Mouse (Mus musculus) CH12.LX (cell line): Measurements from ENCODE around the gene Tnik. TPM values are rescaled to one million over a fixed set of nuclear protein-coding genes. Genes with fewer than 3 reads are reported as not detected.

ENCODE experiments used
- DNase-seq: peaks from one replicate; pipeline ENCODE4 v3.0.0-alpha.2; 2013; ENCODE audit errors: extremely low read depth
- H3K27ac ChIP-seq: 2 replicates; pipeline ENCODE4 v1.5.1; 2012; ENCODE audit warnings: low read depth, mild to moderate bottlenecking, control low read depth, moderate library complexity; ENCODE audit not compliant: insufficient read depth
- H3K27me3 ChIP-seq: replicated peaks from 2 replicates; pipeline ENCODE3; 2012; ENCODE audit warnings: inconsistent platforms
- H3K36me3 ChIP-seq, 2 experiments: replicated peaks in 1 of 2; 2 replicates each; pipeline versions ENCODE3 to v1.6.1; 2012; ENCODE audit warnings: inconsistent platforms in 1 of 2, low read length in 1 of 2, mild to moderate bottlenecking in 1 of 2, mixed read lengths in 1 of 2, moderate library complexity in 1 of 2; ENCODE audit not compliant: control insufficient read depth in 1 of 2, insufficient read depth in 1 of 2
- H3K4me1 ChIP-seq, 2 experiments: 2 replicates each; pipeline ENCODE4 v1.6.1; 2012; ENCODE audit warnings: inconsistent platforms in 1 of 2, moderate library complexity in 1 of 2; ENCODE audit not compliant: insufficient read depth in 2 of 2, control insufficient read depth in 1 of 2
- H3K4me2 ChIP-seq: 2 replicates; pipeline ENCODE4 v1.6.1; 2012; ENCODE audit warnings: low read depth, mild to moderate bottlenecking, control low read depth; ENCODE audit not compliant: poor library complexity, insufficient read depth, severe bottlenecking
- H3K4me3 ChIP-seq, 3 experiments: fragments of 150-350 bp in 1 of 3; sonication (generic) in 1 of 3; replicated peaks in 1 of 3; 2 replicates each; pipeline versions ENCODE3 to v1.5.1; 2011 to 2012; ENCODE audit warnings: low read depth in 2 of 3, low read length in 2 of 3, mild to moderate bottlenecking in 2 of 3, moderate library complexity in 2 of 3, control low read depth in 1 of 3, improper control_type of control experiment in 1 of 3, inconsistent platforms in 1 of 3, mixed read lengths in 1 of 3; ENCODE audit not compliant: poor library complexity in 1 of 3
- H3K79me2 ChIP-seq: replicated peaks from 2 replicates; pipeline ENCODE4 v1.6.1; 2012; ENCODE audit warnings: mild to moderate bottlenecking, moderate library complexity; ENCODE audit not compliant: control insufficient read depth, poor library complexity, insufficient read depth, severe bottlenecking; ENCODE audit errors: extremely low read depth
- H3K9ac ChIP-seq: 2 replicates; pipeline ENCODE4 v1.6.1; 2012; ENCODE audit warnings: low read depth, mild to moderate bottlenecking, control low read depth, moderate library complexity; ENCODE audit not compliant: insufficient read depth
- H3K9me3 ChIP-seq: replicated peaks from 2 replicates; pipeline ENCODE3; 2012; ENCODE audit warnings: low read length, inconsistent platforms, mixed read lengths
- BHLHE40 ChIP-seq: IDR thresholded peaks from 2 replicates; pipeline ENCODE4 v1.6.1; 2011; ENCODE audit warnings: mild to moderate bottlenecking, low read depth, low read length, improper control_type of control experiment
- CTCF ChIP-seq, 2 experiments: IDR thresholded peaks in 1 of 2; conservative IDR thresholded peaks in 1 of 2; 2 replicates each; pipeline ENCODE4 v1.5.1; 2011 to 2012; ENCODE audit warnings: low read depth in 2 of 2, low read length in 2 of 2, improper control_type of control experiment in 1 of 2, inconsistent platforms in 1 of 2, mild to moderate bottlenecking in 1 of 2, moderate library complexity in 1 of 2
- E2F4 ChIP-seq: IDR thresholded peaks from 2 replicates; pipeline ENCODE4 v1.6.1; 2011; ENCODE audit warnings: low read depth, low read length, improper control_type of control experiment; ENCODE audit not compliant: insufficient replicate concordance
- ELF1 ChIP-seq: IDR thresholded peaks from 2 replicates; pipeline ENCODE4 v1.6.1; 2014; ENCODE audit warnings: low read depth, mild to moderate bottlenecking, inconsistent platforms, low read length, improper control_type of control experiment
- HCFC1 ChIP-seq: IDR thresholded peaks from 2 replicates; pipeline ENCODE4 v1.6.1; 2012; ENCODE audit warnings: low read depth, mild to moderate bottlenecking, inconsistent platforms, low read length, improper control_type of control experiment
- IRF4 ChIP-seq: IDR thresholded peaks from 2 replicates; pipeline ENCODE4 v1.6.1; 2014; ENCODE audit warnings: low read depth, mild to moderate bottlenecking, inconsistent platforms, low read length, improper control_type of control experiment
- JUN ChIP-seq: IDR thresholded peaks from 2 replicates; pipeline ENCODE4 v1.6.1; 2011; ENCODE audit warnings: low read depth, mild to moderate bottlenecking, low read length, improper control_type of control experiment, moderate library complexity; ENCODE audit not compliant: insufficient read depth
- MAX ChIP-seq: IDR thresholded peaks from 2 replicates; pipeline ENCODE4 v1.6.1; 2011; ENCODE audit warnings: low read length, improper control_type of control experiment
- MAZ ChIP-seq: IDR thresholded peaks from 2 replicates; pipeline ENCODE4 v1.6.1; 2012; ENCODE audit warnings: low read depth, mild to moderate bottlenecking, inconsistent platforms, low read length, improper control_type of control experiment, moderate library complexity
- MEF2A ChIP-seq: IDR thresholded peaks from 2 replicates; pipeline ENCODE4 v1.6.1; 2014; ENCODE audit warnings: low read depth, mild to moderate bottlenecking, inconsistent platforms, low read length, improper control_type of control experiment, borderline replicate concordance
- NELFE ChIP-seq: IDR thresholded peaks from 2 replicates; pipeline ENCODE4 v1.6.1; 2011; ENCODE audit warnings: low read depth, low read length, improper control_type of control experiment
- NRF1 ChIP-seq: IDR thresholded peaks from 2 replicates; pipeline ENCODE4 v1.6.1; 2014; ENCODE audit warnings: low read depth, mild to moderate bottlenecking, inconsistent platforms, low read length, improper control_type of control experiment, moderate library complexity
- POLR2A ChIP-seq: IDR thresholded peaks from 2 replicates; pipeline ENCODE4 v1.6.1; 2011; ENCODE audit warnings: low read depth, mild to moderate bottlenecking, improper control_type of control experiment, low read length
- SMC3 ChIP-seq: IDR thresholded peaks from 2 replicates; pipeline ENCODE4 v1.6.1; 2011; ENCODE audit warnings: low read depth, low read length, improper control_type of control experiment
- UBTF ChIP-seq: IDR thresholded peaks from 2 replicates; pipeline ENCODE4 v1.6.1; 2012; ENCODE audit warnings: low read depth, mild to moderate bottlenecking, inconsistent platforms, low read length, improper control_type of control experiment, moderate library complexity
- USF1 ChIP-seq: IDR thresholded peaks from 2 replicates; pipeline ENCODE4 v1.6.1; 2014; ENCODE audit warnings: low read depth, mild to moderate bottlenecking, inconsistent platforms, low read length, improper control_type of control experiment
- USF2 ChIP-seq: conservative IDR thresholded peaks from 2 replicates; pipeline ENCODE4 v1.6.1; 2011; ENCODE audit warnings: low read depth, low read length, improper control_type of control experiment
- dilution Hi-C: fragments of 300-500 bp; cut with MboI; formaldehyde crosslinking; loops from 2 replicates; pipeline ENCODE4 v1.14.3; 2020; ENCODE audit warnings: low sequenced_read_pairs; ENCODE audit not compliant: extremely low pct_unique_long_range_greater_than_20kb, extremely low pct_ligation_motif_present
- in situ Hi-C: fragments of 300-500 bp; cut with MboI; formaldehyde crosslinking; loops from 3 replicates; pipeline ENCODE4 v1.14.3; 2019; ENCODE audit warnings: low sequenced_read_pairs, low pct_ligation_motif_present, low pct_unique_long_range_greater_than_20kb, mixed read lengths
- polyA plus RNA-seq: library from polyadenylated mRNA; unstranded; fragments of >175 nt; gene quantifications from 2 replicates; pipeline ENCODE4 v1.2.1, GENCODE M21; 2012; ENCODE audit warnings: low read depth; ENCODE audit not compliant: insufficient read length
- total RNA-seq, 2 experiments: library from RNA; depleted of rRNA; stranded (reverse); fragments of 300-350 nt in 1 of 2; fragments of >200 nt in 1 of 2; gene quantifications; 2 replicates each; pipeline ENCODE4 v1.2.3; 2012 to 2014

Tnik gene
- total and polyA plus RNA-seq, 3 experiments = 0.08 TPM; not detected in 2

DNA sequence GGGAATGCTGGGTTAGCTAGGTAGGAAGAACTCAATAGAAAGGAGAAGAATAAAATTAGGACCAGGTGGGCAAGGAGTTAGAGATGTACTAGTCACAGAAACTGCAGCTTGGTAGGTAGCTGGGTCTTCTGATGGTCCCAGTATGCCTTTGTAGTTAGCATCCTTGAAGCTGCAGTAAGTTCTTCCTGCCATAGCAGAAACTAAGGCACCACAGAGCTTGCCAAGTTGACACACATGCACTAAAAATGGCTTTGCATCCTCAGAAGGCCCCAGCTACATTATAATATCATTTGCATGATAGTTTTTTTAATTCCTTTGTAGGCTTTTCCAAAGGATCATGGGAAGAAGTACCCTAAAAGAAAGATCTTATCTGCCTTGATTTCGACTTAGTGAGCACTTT, 54.3 kb downstream of the Tnik start:
- H3K36me3 ChIP-seq = no peaks in the 10 kb centered on the region
- DNase-seq = no peak
- TF ChIP-seq ELF1 = no peak
- TF ChIP-seq NELFE = no peak
- TF ChIP-seq CTCF (conservative IDR thresholded peaks at IDR 0.05 in 1 of 2, IDR thresholded peaks at IDR 0.05 in 1 of 2; ENCODE audit: low read depth in 2 of 2, low read length in 2 of 2) = no peak
- no peak for TF ChIP-seq USF2
- no peak for TF ChIP-seq POLR2A
- no peak for TF ChIP-seq SMC3
- TF ChIP-seq IRF4 = no peak
- TF ChIP-seq JUN = no peak
- no peak for TF ChIP-seq BHLHE40
- TF ChIP-seq USF1 = no peak
- TF ChIP-seq HCFC1 = no peak
- TF ChIP-seq MEF2A = no peak
- no peak for TF ChIP-seq MAX
- no peak for TF ChIP-seq E2F4
- no peak for TF ChIP-seq UBTF
- no peak for TF ChIP-seq MAZ
- no peaks in the 10 kb centered on the region for H3K27me3 ChIP-seq
- no peaks in the 10 kb centered on the region for H3K79me2 ChIP-seq
- no peak overlapping the region for H3K27ac ChIP-seq
- dilution Hi-C loops (no loop called here), in situ Hi-C loops (no loop called here)
- peaks cover 65% of the 10 kb centered on the region for H3K9me3 ChIP-seq
- H3K9ac ChIP-seq = no peak overlapping the region
- H3K4me1 ChIP-seq = no peaks in the 10 kb centered on the region
- H3K4me3 ChIP-seq = no peak overlapping the region
- no peak overlapping the region for H3K4me2 ChIP-seq

DNA sequence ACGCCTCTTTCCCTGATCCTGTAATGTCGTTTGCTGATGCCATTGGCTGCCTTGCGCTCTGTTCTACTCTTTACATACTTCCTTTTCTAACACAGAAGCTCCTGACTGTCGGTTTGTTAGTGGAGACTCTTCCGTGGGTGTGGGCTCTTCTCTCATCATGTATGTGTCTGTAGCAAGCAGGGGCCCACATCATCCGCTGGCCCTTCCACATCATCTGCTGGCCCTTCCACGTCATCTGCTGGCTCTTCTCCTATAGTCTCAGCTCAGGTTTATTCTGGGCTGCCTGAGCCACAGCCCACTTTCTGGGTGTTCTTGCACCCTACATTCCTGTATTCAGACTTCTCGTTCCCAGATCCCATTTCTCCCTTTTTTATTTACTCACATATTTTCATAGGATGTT, 58.6 kb downstream of the Tnik start:
- dilution Hi-C loops = no loop called here
- Histone ChIP-seq H3K9me3 (peaks cover 66% of the 10 kb centered on the region), H3K36me3 (no peaks in the 10 kb centered on the region), H3K27me3 (no peaks in the 10 kb centered on the region), H3K79me2 (no peaks in the 10 kb centered on the region), H3K27ac (no peak overlapping the region), H3K9ac (no peak overlapping the region), H3K4me1 (no peaks in the 10 kb centered on the region), H3K4me2 (no peak overlapping the region), H3K4me3 (no peak overlapping the region)
- in situ Hi-C loops = no loop called here
- TF ChIP-seq E2F4 = no peak
- TF ChIP-seq NRF1 = no peak
- no peak for DNase-seq
